Mouse (Mus musculus) ES-Bruce4 (cell line): ENCODE results near the gene Gm42669.

Source experiments
- CTCF ChIP-seq: IDR thresholded peaks from one replicate; pipeline ENCODE4 v1.8.1; 2011; ENCODE audit warnings: low read depth, low read length
- EP300 ChIP-seq: IDR thresholded peaks from 2 replicates; pipeline ENCODE4 v1.6.1; 2011; ENCODE audit warnings: low read depth, low read length; ENCODE audit not compliant: insufficient read depth
- POLR2A ChIP-seq: IDR thresholded peaks from one replicate; pipeline ENCODE4 v1.8.1; 2011; ENCODE audit warnings: low read length; ENCODE audit not compliant: insufficient read depth

- no peak for TF ChIP-seq POLR2A
- TF ChIP-seq CTCF: no peak
- TF ChIP-seq EP300: no peak
Measured at GRCm38 (mm10) chr5:107548444-107548843, 41.0 kb downstream of the Gm42669 start.
